Mouse (Mus musculus) midbrain, embryonic 12.5 days (tissue): ENCODE measurements around the gene Pcbp2. TPM values are rescaled to one million over a fixed set of nuclear protein-coding genes. Genes with fewer than 3 reads are reported as not detected.

ENCODE experiments used
- ATAC-seq: fragments of 200-750 bp; cut with Nextera tagmentation; 2 replicates; pipeline ENCODE4 v1.8.0; 2017; ENCODE audit warnings: low read depth, moderate TSS enrichment, moderate library complexity; ENCODE audit not compliant: low FRiP score
- H3K27ac ChIP-seq: fragments of 300-500 bp; sonication (generic); replicated peaks from 2 replicates; pipeline ENCODE4 v1.5.1; 2016; ENCODE audit warnings: mild to moderate bottlenecking
- H3K27me3 ChIP-seq: fragments of 300-500 bp; sonication (generic); 2 replicates; pipeline ENCODE4 v1.6.1; 2016; ENCODE audit warnings: mild to moderate bottlenecking
- H3K36me3 ChIP-seq: fragments of 300-500 bp; sonication (generic); 2 replicates; pipeline ENCODE4 v1.6.1; 2016
- H3K4me1 ChIP-seq: fragments of 300-500 bp; sonication (generic); 2 replicates; pipeline ENCODE4 v1.6.1; 2016
- H3K4me2 ChIP-seq: fragments of 300-500 bp; sonication (generic); replicated peaks from 2 replicates; pipeline ENCODE4 v1.6.1; 2016; ENCODE audit warnings: mild to moderate bottlenecking, moderate library complexity
- H3K4me3 ChIP-seq: fragments of 300-500 bp; sonication (generic); 2 replicates; pipeline ENCODE4 v1.5.1; 2016; ENCODE audit warnings: mild to moderate bottlenecking
- H3K9ac ChIP-seq: fragments of 300-500 bp; sonication (generic); replicated peaks from 2 replicates; pipeline ENCODE4 v1.6.1; 2016; ENCODE audit warnings: mild to moderate bottlenecking, moderate library complexity
- H3K9me3 ChIP-seq: fragments of 300-500 bp; sonication (generic); 2 replicates; pipeline ENCODE4 v1.6.1; 2016; ENCODE audit warnings: mild to moderate bottlenecking
- WGBS: fragments of 180-500 bp; shearing (Covaris S2); methylation state at CpG from one replicate; pipeline ENCODE4 v1.1.7; 2016; 5-methylcytosine and 5-hydroxymethylcytosine counted together
- polyA plus RNA-seq: library from polyadenylated mRNA; unstranded; fragments of >200 nt; fragmentation: Nextera tagmentation; extraction: Ambion mirVana; gene quantifications from 2 replicates; pipeline ENCODE4 v1.2.1, GENCODE M21; 2016

The Pcbp2 gene
- polyA plus RNA-seq, 1 experiment from 2014 or later, result 168 TPM

DNA sequence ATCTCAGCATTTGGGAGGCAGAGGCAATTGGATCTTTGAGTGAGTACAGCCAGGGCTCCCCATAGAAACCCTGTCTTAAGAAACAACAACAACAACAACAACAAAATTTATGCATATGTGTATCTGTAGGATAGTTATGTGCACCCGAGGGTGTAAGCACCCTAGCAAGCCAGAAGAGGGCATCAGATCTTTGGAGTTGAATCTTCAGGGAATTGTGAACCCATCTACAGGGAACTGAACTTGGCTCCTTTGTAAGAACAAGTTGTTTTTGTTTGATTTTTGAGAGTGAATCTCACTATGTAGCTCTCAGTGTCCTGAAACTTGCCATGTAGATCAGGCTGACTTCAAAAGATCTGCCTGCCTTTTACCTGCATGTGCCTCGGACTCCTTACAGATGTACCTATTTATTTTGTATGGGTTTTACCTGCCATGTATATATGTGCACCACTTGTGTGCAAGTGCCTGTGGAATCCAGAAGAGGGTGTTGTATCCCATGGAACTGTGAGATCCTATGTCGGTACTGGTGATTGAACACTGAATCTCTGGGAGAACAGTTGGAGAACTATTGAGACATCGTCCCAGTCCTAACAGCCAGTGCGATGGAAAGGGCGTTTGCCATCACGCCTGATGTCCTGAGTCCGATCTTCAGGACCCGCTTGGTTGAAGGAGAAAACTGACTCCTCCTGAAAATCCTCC is 1.5 kb upstream of the Pcbp2 start:
- 98% methylated on average over 9 of the region's 9 CpGs for WGBS
- Histone ChIP-seq H3K36me3 (peaks cover 5% of the 10 kb centered on the region; the same call in 1 of the 2 replicates), H3K9me3 (0 out of 2 replicates have a peak, but pooled peaks cover 3% of the 10 kb centered on the region), H3K4me1 (peaks cover 16% of the 10 kb centered on the region), H3K4me2 (no peak overlapping the region), H3K4me3 (no peak overlapping the region), H3K27me3 (no peaks in the 10 kb centered on the region), H3K9ac (no peak overlapping the region), H3K27ac (no peak overlapping the region)
- ATAC-seq, result no peak

- peaks cover 16% of the 10 kb centered on the region for H3K4me1 ChIP-seq
- no peaks in the 10 kb centered on the region for H3K27me3 ChIP-seq
- 0 out of 2 replicates have a peak, but pooled peaks cover 3% of the 10 kb centered on the region for H3K9me3 ChIP-seq
- H3K36me3 ChIP-seq, result peaks cover 24% of the 10 kb centered on the region
- peak overlapping the region; percentile 74 for H3K4me3 ChIP-seq
- H3K9ac ChIP-seq, result peak overlapping the region; percentile 94
- peak overlapping the region; percentile 96 for H3K27ac ChIP-seq
- ATAC-seq, result peak; percentile 64
- under 1% methylated on average over 43 of the region's 67 CpGs for WGBS
- peak overlapping the region; percentile 62 for H3K4me2 ChIP-seq
Measured at GRCm38 (mm10) chr15:102470605-102471294, 411 bp downstream of the Pcbp2 start.

DNA sequence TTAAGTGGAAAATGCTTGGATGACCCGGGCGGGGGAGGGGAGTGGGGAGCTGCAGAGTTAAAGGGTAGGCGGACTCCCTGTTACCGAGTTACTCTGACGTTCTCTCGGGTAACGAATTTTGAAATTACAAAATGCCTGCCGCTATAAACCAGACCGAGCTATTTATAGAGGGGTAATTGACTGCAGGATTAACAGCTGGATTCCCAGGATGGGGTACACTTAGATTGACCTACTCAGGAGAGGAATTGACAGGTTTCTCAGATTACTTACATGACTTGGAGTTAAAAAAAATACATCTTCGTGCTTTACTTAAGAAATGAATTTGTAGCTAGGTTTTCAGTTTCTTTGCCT is 931 bp downstream of the Pcbp2 start:
- H3K4me2 ChIP-seq, result peak overlapping the region; percentile 62
- peak overlapping the region; percentile 96 for H3K27ac ChIP-seq
- WGBS, result 0% methylated on average over 10 of the region's 10 CpGs
- ATAC-seq, result no peak; the same call in 1 of the 2 replicates
- 0 out of 2 replicates have a peak, but pooled peaks cover 3% of the 10 kb centered on the region for H3K9me3 ChIP-seq
- H3K9ac ChIP-seq, result peak overlapping the region; percentile 94
- peaks cover 16% of the 10 kb centered on the region for H3K4me1 ChIP-seq
- no peaks in the 10 kb centered on the region for H3K27me3 ChIP-seq
- peak overlapping the region; percentile 74 for H3K4me3 ChIP-seq
- H3K36me3 ChIP-seq, result peaks cover 29% of the 10 kb centered on the region

GRCm38 (mm10) chr15:102471727-102472126 is 1.4 kb downstream of the Pcbp2 start:
- Histone ChIP-seq H3K27ac (no peak overlapping the region), H3K4me2 (peak overlapping the region; percentile 62), H3K9ac (peak overlapping the region; percentile 94), H3K9me3 (0 out of 2 replicates have a peak, but pooled peaks cover 3% of the 10 kb centered on the region), H3K4me1 (peaks cover 16% of the 10 kb centered on the region), H3K4me3 (peak overlapping the region; percentile 74), H3K27me3 (no peaks in the 10 kb centered on the region), H3K36me3 (peaks cover 34% of the 10 kb centered on the region)
- no peak for ATAC-seq

DNA sequence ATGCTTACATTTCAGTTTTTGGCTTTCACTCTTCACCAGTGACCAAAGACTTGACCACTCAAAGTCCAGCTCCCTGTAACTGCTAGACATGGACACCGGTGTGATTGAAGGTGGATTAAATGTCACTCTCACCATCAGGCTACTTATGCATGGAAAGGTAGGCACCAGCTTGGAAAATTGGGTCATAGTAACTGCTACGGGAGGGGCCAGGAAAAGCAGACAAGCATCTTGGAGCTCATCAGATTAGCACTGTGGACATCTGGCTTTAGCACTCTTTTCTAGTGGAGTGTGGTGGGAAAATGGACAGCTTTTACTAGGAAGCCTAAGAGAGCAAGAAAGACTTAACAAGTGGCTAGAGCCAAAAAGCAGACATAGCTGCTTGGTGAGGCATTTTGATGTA is 2.9 kb downstream of the Pcbp2 start:
- WGBS, result 61% methylated on average over 2 of the region's 2 CpGs
- Histone ChIP-seq H3K4me2 (no peak overlapping the region), H3K9ac (no peak overlapping the region), H3K4me1 (peaks cover 16% of the 10 kb centered on the region), H3K4me3 (no peak overlapping the region), H3K9me3 (0 out of 2 replicates have a peak, but pooled peaks cover 3% of the 10 kb centered on the region), H3K36me3 (peaks cover 48% of the 10 kb centered on the region), H3K27ac (no peak overlapping the region), H3K27me3 (no peaks in the 10 kb centered on the region)
- ATAC-seq, result no peak

DNA sequence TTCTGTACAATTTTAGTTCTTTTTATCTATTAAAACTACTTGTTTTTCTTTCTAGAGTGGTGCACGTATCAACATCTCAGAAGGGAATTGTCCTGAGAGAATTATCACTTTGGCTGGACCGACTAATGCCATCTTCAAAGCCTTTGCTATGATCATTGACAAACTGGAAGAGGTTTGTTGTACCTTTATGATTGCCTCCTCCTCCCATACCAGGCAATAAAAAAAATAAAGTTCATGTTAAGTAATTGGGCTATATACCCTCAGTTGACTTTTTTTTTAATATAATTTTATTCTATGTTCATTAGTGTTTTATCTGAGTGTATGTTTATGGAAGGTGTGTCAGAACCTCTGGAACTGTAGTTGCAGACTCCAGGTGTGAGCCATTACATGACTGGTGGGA is 4.2 kb downstream of the Pcbp2 start:
- Histone ChIP-seq H3K27me3 (no peaks in the 10 kb centered on the region), H3K36me3 (peaks cover 60% of the 10 kb centered on the region), H3K4me2 (no peak overlapping the region), H3K9ac (no peak overlapping the region), H3K4me1 (peaks cover 16% of the 10 kb centered on the region), H3K27ac (no peak overlapping the region), H3K9me3 (no peaks in the 10 kb centered on the region), H3K4me3 (no peak overlapping the region)
- ATAC-seq, result no peak
- WGBS, result 93% methylated on average over 2 of the region's 2 CpGs

DNA sequence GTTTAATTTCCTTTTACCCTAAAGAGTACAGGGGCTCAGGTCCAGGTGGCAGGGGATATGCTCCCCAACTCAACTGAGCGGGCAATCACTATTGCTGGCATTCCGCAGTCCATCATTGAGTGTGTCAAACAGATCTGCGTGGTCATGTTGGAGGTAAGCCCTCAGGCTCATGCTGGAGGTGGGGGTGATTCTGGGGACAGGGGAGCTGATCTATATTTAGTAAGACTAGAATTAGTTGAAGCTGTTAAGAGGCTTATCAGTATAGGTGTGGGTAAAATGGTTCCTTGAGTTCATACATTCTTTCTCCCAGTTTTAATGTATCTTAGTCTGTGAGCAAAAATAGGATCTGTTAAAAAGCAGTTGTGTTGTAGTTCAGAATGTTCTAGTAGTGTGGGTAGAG is 12.8 kb downstream of the Pcbp2 start:
- H3K4me1 ChIP-seq, result no peaks in the 10 kb centered on the region
- no peaks in the 10 kb centered on the region for H3K9me3 ChIP-seq
- peaks cover 82% of the 10 kb centered on the region for H3K36me3 ChIP-seq
- H3K4me2 ChIP-seq, result no peak overlapping the region
- no peak overlapping the region for H3K27ac ChIP-seq
- no peak for ATAC-seq
- H3K27me3 ChIP-seq, result no peaks in the 10 kb centered on the region
- H3K9ac ChIP-seq, result no peak overlapping the region
- 88% methylated on average over 3 of the region's 3 CpGs for WGBS
- no peak overlapping the region for H3K4me3 ChIP-seq

GRCm38 (mm10) chr15:102485853-102486252 is 15.5 kb downstream of the Pcbp2 start:
- WGBS, result 95% methylated on average over 12 of the region's 12 CpGs
- ATAC-seq, result no peak
- no peak overlapping the region for H3K4me2 ChIP-seq

DNA sequence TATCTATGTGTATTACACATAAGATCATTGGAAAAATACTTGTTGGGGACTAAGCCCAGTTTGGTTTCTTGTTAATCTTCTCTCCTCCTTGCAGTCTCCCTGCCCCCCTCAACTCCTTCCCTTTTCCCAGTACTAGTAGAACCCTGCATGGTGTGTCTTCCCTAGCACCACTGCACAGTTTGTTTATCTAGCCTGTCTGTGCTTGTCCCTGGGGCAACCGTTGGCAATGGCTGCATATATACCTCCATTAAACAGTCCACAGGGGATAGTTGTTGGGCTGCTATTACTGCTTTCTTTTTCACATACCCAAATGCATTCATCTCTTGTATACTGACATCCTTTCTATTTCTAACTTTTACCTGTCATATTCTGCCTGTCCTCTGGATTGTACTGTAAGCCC is 17.3 kb downstream of the Pcbp2 start:
- no peak for ATAC-seq
- H3K9ac ChIP-seq, result no peak overlapping the region
- WGBS, result 92% methylated on average over 1 of the region's 1 CpGs
- peaks cover 85% of the 10 kb centered on the region for H3K36me3 ChIP-seq
- H3K27me3 ChIP-seq, result no peaks in the 10 kb centered on the region
- no peak overlapping the region for H3K27ac ChIP-seq
- no peak overlapping the region for H3K4me3 ChIP-seq
- no peak overlapping the region for H3K4me2 ChIP-seq
- no peaks in the 10 kb centered on the region for H3K4me1 ChIP-seq
- H3K9me3 ChIP-seq, result no peaks in the 10 kb centered on the region

More at GRCm38 (mm10) chr15:102485853-102486252, 15.5 kb downstream of the Pcbp2 start:
- Histone ChIP-seq H3K27me3 (no peaks in the 10 kb centered on the region), H3K36me3 (peaks cover 86% of the 10 kb centered on the region), H3K9me3 (no peaks in the 10 kb centered on the region), H3K27ac (no peak overlapping the region), H3K4me3 (no peak overlapping the region), H3K4me1 (no peaks in the 10 kb centered on the region), H3K9ac (no peak overlapping the region)

- no peak for ATAC-seq
- Histone ChIP-seq H3K36me3 (peaks cover 93% of the 10 kb centered on the region), H3K4me1 (no peaks in the 10 kb centered on the region), H3K4me3 (no peak overlapping the region), H3K27ac (no peak overlapping the region), H3K27me3 (no peaks in the 10 kb centered on the region), H3K9me3 (no peaks in the 10 kb centered on the region), H3K4me2 (no peak overlapping the region), H3K9ac (no peak overlapping the region)
- 89% methylated on average over 3 of the region's 3 CpGs for WGBS
Measured at GRCm38 (mm10) chr15:102498322-102498721, 28.0 kb downstream of the Pcbp2 start.

GRCm38 (mm10) chr15:102499370-102499769 is 29.0 kb downstream of the Pcbp2 start:
- ATAC-seq, result no peak
- Histone ChIP-seq H3K9ac (no peak overlapping the region), H3K27ac (0 out of 2 replicates have a peak overlapping the region, but pooled peaks have one; percentile 30), H3K27me3 (no peaks in the 10 kb centered on the region), H3K4me1 (no peaks in the 10 kb centered on the region), H3K36me3 (peaks cover 93% of the 10 kb centered on the region), H3K4me2 (no peak overlapping the region), H3K4me3 (no peak overlapping the region), H3K9me3 (no peaks in the 10 kb centered on the region)
- 80% methylated on average over 3 of the region's 3 CpGs for WGBS

DNA sequence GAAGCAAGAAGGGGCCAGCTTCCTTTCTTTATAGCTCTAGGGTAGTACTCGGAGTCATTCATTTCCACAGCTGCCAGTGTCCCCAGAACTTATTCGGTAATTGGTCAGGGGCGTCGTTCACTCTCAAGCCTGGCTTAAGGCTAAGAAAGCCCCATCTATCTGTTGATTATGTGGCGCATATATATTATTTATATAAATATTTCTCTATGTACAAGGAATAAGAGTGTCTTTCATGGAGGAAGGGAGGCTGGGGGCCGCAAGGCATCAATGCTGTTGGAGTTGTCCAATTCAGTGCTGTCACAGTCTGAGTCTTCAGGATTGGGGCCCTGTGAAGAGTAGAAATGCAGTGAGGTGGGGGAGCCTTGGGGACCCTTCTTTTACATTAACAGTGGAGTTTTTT is 29.5 kb downstream of the Pcbp2 start:
- Histone ChIP-seq H3K4me2 (no peak overlapping the region), H3K9me3 (no peaks in the 10 kb centered on the region), H3K4me3 (no peak overlapping the region), H3K4me1 (no peaks in the 10 kb centered on the region), H3K27me3 (no peaks in the 10 kb centered on the region), H3K9ac (no peak overlapping the region), H3K27ac (0 out of 2 replicates have a peak overlapping the region, but pooled peaks have one; percentile 30), H3K36me3 (peaks cover 93% of the 10 kb centered on the region)
- no peak for ATAC-seq
- 94% methylated on average over 6 of the region's 6 CpGs for WGBS
